Mouse (Mus musculus): Measurements from ENCODE around the gene Fut1. TPM values are rescaled to one million over a fixed set of nuclear protein-coding genes. Genes with fewer than 3 reads are reported as not detected.

The Fut1 gene
- total and polyA plus RNA-seq, 2 experiments: 0.15 TPM; not detected in 1

DNA sequence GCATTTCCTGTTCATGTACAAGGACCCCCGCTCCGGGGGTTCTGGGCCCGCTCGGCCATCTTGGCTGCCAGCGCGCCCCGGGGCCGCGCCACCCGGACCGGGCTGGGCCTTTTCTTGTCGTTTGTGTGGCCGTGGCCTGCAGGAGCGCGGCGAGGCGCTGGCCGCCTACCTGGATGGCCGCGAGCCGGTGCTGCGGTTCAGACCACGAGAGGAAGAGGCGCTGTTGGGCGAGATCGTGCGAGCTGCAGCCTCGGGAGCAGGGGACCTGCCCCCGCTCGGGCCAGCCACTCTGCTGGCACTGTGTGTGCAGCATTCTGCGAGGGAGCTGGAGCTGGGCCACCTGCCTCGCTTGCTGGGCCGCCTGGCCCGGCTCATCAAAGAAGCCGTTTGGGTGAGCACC is 15.4 kb downstream of the Fut1 start:
- 25% methylated on average over 35 of the region's 35 CpGs for WGBS
- H3K36me3 ChIP-seq (ENCODE audit: control insufficient read depth, insufficient read depth, low read length): peaks cover 2% of the 10 kb centered on the region; the same call in 1 of the 2 replicates
- 0 out of 2 replicates have a peak, but pooled peaks cover 2% of the 10 kb centered on the region for H3K4me1 ChIP-seq (ENCODE audit: control insufficient read depth, insufficient read depth, low read length)
- DNase-seq (ENCODE audit: extremely low read depth, low read depth, low spot score): no peak
- peak; percentile 36; the same call in 1 of the 2 replicates for TF ChIP-seq CTCF (IDR thresholded peaks at IDR 0.05; ENCODE audit: low read depth, low read length)
- TF ChIP-seq POLR2A (IDR thresholded peaks at IDR 0.05; ENCODE audit: extremely low read depth, insufficient read depth, low read length): no peak
- H3K27me3 ChIP-seq (ENCODE audit: control insufficient read depth, insufficient read depth, low read length): peaks cover 5% of the 10 kb centered on the region; the same call in 1 of the 2 replicates
- H3K9ac ChIP-seq (ENCODE audit: low read depth, low read length): no peak overlapping the region
- H3K27ac ChIP-seq (replicated peaks; ENCODE audit: insufficient read depth, low read depth, low read length): no peak overlapping the region
- H3K4me3 ChIP-seq (ENCODE audit: insufficient read depth, low read depth, low read length): no peak overlapping the region
- no peaks in the 10 kb centered on the region for H3K79me2 ChIP-seq (ENCODE audit: control insufficient read depth, insufficient read depth, low read length)

DNA sequence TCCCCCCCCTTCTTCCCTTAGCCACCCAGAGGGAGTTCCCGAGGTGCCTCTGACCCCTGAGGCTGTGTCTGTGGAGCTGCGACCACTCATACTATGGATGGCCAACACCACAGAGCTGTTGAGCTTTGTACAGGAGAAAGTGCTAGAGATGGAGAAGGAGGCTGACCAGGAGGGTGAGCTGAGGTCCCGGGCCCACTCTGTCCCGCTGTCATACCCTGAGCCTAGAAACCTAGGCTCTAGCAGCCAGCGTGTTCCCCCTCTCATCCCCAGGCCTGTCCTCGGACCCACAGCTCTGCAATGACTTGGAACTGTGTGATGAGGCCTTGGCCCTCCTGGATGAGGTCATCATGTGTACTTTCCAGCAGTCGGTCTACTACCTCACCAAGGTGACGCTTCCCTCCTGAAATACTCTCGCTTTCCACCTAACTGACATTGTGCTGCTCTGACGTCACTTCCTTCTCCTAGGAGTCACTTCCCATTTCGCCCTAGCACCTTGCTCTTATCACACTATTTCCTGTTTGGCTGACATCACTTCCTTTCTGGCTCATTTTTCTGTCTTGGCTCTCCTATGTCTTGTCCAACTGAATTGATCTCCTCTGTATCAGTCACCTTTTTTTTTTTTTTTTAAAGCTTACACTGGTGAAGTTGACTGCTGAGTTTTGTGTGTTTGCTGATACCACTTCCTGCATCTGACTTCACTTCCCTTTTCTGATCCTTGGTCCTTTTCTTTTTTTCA is 18.0 kb downstream of the Fut1 start:
- H3K9ac ChIP-seq (ENCODE audit: low read depth, low read length): no peak overlapping the region
- H3K27me3 ChIP-seq (ENCODE audit: control insufficient read depth, insufficient read depth, low read length): peaks cover 5% of the 10 kb centered on the region; the same call in 1 of the 2 replicates
- H3K79me2 ChIP-seq (ENCODE audit: control insufficient read depth, insufficient read depth, low read length): no peaks in the 10 kb centered on the region
- peak; percentile 32 for DNase-seq (ENCODE audit: extremely low read depth, low read depth, low spot score)
- 81% methylated on average over 11 of the region's 11 CpGs for WGBS
- peak overlapping the region; percentile 57 for H3K27ac ChIP-seq (replicated peaks; ENCODE audit: insufficient read depth, low read depth, low read length)
- 0 out of 2 replicates have a peak, but pooled peaks cover 2% of the 10 kb centered on the region for H3K4me1 ChIP-seq (ENCODE audit: control insufficient read depth, insufficient read depth, low read length)
- no peak overlapping the region for H3K4me3 ChIP-seq (ENCODE audit: insufficient read depth, low read depth, low read length)
- no peak for TF ChIP-seq POLR2A (IDR thresholded peaks at IDR 0.05; ENCODE audit: extremely low read depth, insufficient read depth, low read length)
- no peak for TF ChIP-seq CTCF (IDR thresholded peaks at IDR 0.05; ENCODE audit: low read depth, low read length)
- H3K36me3 ChIP-seq (ENCODE audit: control insufficient read depth, insufficient read depth, low read length): peaks cover 2% of the 10 kb centered on the region; the same call in 1 of the 2 replicates

DNA sequence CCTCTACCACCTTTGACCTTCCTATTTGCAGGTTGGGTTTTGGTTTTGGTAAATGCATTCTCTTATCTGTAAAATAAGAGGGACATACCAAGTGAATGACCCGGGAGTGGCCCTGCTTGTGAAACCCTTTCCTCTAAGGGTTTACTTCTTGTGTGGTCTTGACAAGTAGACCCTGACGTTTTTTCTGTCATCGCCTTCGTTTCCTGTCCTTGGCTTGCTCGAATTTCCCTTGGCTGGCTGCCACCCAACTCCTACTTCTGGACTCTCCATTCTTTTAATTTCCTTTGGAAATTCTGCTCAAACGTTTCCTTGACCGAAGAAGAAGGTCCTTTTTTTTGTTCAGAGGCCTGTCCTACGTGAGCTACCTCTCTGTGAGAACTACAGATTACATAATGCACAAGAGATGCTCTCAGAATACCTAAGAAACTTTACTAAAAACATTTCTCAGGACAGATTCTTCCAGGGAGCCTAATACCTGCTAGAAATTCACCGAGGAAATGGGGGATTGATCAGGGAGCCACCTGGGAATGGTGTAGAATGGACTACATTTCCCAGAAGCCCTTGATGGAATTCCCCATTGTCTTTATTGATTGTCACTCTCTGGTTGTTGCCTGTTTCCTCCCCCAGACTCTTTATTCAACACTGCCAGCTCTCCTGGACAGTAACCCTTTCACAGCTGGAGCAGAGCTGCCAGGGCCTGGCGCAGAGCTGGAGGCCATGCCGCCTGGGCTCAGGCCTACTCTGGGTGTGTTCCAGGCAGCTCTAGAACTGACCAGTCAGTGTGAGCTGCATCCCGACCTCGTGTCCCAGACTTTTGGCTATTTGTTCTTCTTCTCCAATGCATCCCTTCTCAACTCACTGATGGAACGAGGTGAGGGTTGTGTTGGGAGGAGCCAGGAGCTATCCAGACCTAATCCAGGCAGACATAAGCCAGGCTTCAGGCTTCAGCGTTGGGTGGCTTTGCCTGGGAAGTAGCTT is 18.9 kb downstream of the Fut1 start:
- Histone ChIP-seq H3K79me2 (ENCODE audit: control insufficient read depth, insufficient read depth, low read length) (no peaks in the 10 kb centered on the region), H3K4me1 (ENCODE audit: control insufficient read depth, insufficient read depth, low read length) (0 out of 2 replicates have a peak, but pooled peaks cover 2% of the 10 kb centered on the region), H3K9ac (ENCODE audit: low read depth, low read length) (no peak overlapping the region), H3K27me3 (ENCODE audit: control insufficient read depth, insufficient read depth, low read length) (peaks cover 5% of the 10 kb centered on the region; the same call in 1 of the 2 replicates), H3K4me3 (ENCODE audit: insufficient read depth, low read depth, low read length) (no peak overlapping the region), H3K27ac (replicated peaks; ENCODE audit: insufficient read depth, low read depth, low read length) (no peak overlapping the region), H3K36me3 (ENCODE audit: control insufficient read depth, insufficient read depth, low read length) (peaks cover 2% of the 10 kb centered on the region; the same call in 1 of the 2 replicates)
- no peak for DNase-seq (ENCODE audit: extremely low read depth, low read depth, low spot score)
- TF ChIP-seq POLR2A (IDR thresholded peaks at IDR 0.05; ENCODE audit: extremely low read depth, insufficient read depth, low read length) (no peak), CTCF (IDR thresholded peaks at IDR 0.05; ENCODE audit: low read depth, low read length) (no peak)
- 80% methylated on average over 15 of the region's 15 CpGs for WGBS

DNA sequence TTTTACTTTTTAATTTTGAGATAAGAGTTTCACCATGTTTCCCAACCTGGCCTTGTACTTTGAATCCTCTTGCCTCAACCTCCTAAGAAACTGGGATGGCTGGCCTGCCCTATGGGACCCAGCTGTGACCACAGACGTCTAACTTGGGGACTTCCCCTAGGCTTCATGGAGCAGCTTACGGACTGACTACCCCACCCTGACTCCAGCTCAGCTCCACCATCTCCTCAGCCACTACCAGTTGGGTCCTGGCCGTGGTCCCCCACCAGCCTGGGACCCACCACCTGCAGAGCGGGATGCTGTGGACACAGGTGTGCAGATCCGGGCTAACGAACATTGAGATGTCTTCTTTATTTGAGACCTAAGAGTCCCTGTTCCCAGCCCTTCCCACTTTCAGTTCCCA is 20.6 kb downstream of the Fut1 start:
- Histone ChIP-seq H3K4me3 (ENCODE audit: insufficient read depth, low read depth, low read length) (no peak overlapping the region), H3K4me1 (ENCODE audit: control insufficient read depth, insufficient read depth, low read length) (0 out of 2 replicates have a peak, but pooled peaks cover 2% of the 10 kb centered on the region), H3K27me3 (ENCODE audit: control insufficient read depth, insufficient read depth, low read length) (no peaks in the 10 kb centered on the region), H3K9ac (ENCODE audit: low read depth, low read length) (no peak overlapping the region), H3K79me2 (ENCODE audit: control insufficient read depth, insufficient read depth, low read length) (no peaks in the 10 kb centered on the region), H3K36me3 (ENCODE audit: control insufficient read depth, insufficient read depth, low read length) (peaks cover 2% of the 10 kb centered on the region; the same call in 1 of the 2 replicates), H3K27ac (replicated peaks; ENCODE audit: insufficient read depth, low read depth, low read length) (no peak overlapping the region)
- TF ChIP-seq CTCF (IDR thresholded peaks at IDR 0.05; ENCODE audit: low read depth, low read length) (no peak), POLR2A (IDR thresholded peaks at IDR 0.05; ENCODE audit: extremely low read depth, insufficient read depth, low read length) (no peak)
- WGBS: 95% methylated on average over 6 of the region's 6 CpGs
- no peak for DNase-seq (ENCODE audit: extremely low read depth, low read depth, low spot score)

- Histone ChIP-seq H3K4me1 (ENCODE audit: control insufficient read depth, insufficient read depth, low read length) (0 out of 2 replicates have a peak, but pooled peaks cover 2% of the 10 kb centered on the region), H3K9ac (ENCODE audit: low read depth, low read length) (no peak overlapping the region), H3K27me3 (ENCODE audit: control insufficient read depth, insufficient read depth, low read length) (no peaks in the 10 kb centered on the region), H3K79me2 (ENCODE audit: control insufficient read depth, insufficient read depth, low read length) (no peaks in the 10 kb centered on the region), H3K4me3 (ENCODE audit: insufficient read depth, low read depth, low read length) (no peak overlapping the region), H3K36me3 (ENCODE audit: control insufficient read depth, insufficient read depth, low read length) (peaks cover 2% of the 10 kb centered on the region; the same call in 1 of the 2 replicates), H3K27ac (replicated peaks; ENCODE audit: insufficient read depth, low read depth, low read length) (no peak overlapping the region)
- WGBS: 32% methylated on average over 29 of the region's 29 CpGs
- DNase-seq (ENCODE audit: extremely low read depth, low read depth, low spot score): peak; percentile 61
- TF ChIP-seq POLR2A (IDR thresholded peaks at IDR 0.05; ENCODE audit: extremely low read depth, insufficient read depth, low read length) (no peak), CTCF (IDR thresholded peaks at IDR 0.05; ENCODE audit: low read depth, low read length) (no peak)
Measured at GRCm38 (mm10) chr7:45638623-45639401, 21.7 kb downstream of the Fut1 start.

Data from liver, adult 2 months (tissue).